Mouse (Mus musculus) liver, embryonic 13.5 days (tissue): ENCODE measurements around the gene Kng1. TPM values are rescaled to one million over a fixed set of nuclear protein-coding genes. Genes with fewer than 3 reads are reported as not detected.
"Not testable (repeated sequence)": the region's sequence is repeated elsewhere in the genome, so short reads cannot be mapped to it uniquely, and the experiment has no call there.

Experiments
- ATAC-seq: fragments of 200-750 bp; cut with Nextera tagmentation; 2 replicates; pipeline ENCODE4 v1.8.0; 2017; ENCODE audit warnings: low read depth, mild to moderate bottlenecking, moderate number of reproducible peaks, moderate library complexity
- DNase-seq: peaks from one replicate; pipeline ENCODE4 v3.0.0; 2022
- H3K27ac ChIP-seq: fragments of 300-500 bp; sonication (generic); 2 replicates; pipeline ENCODE4 v1.5.1; 2015; ENCODE audit warnings: moderate library complexity, mild to moderate bottlenecking, inconsistent platforms
- H3K27me3 ChIP-seq: fragments of 300-500 bp; sonication (generic); 2 replicates; pipeline ENCODE4 v1.6.1; 2015; ENCODE audit warnings: mild to moderate bottlenecking, inconsistent platforms
- H3K36me3 ChIP-seq: fragments of 300-500 bp; sonication (generic); 2 replicates; pipeline ENCODE4 v1.6.1; 2015; ENCODE audit warnings: mild to moderate bottlenecking, inconsistent platforms
- H3K4me1 ChIP-seq: fragments of 300-500 bp; sonication (generic); replicated peaks from 2 replicates; pipeline ENCODE4 v1.6.1; 2015; ENCODE audit warnings: inconsistent platforms
- H3K4me2 ChIP-seq: fragments of 300-500 bp; sonication (generic); 2 replicates; pipeline ENCODE4 v1.6.1; 2015; ENCODE audit warnings: inconsistent platforms, mild to moderate bottlenecking, moderate library complexity
- H3K4me3 ChIP-seq: fragments of 300-500 bp; sonication (generic); replicated peaks from 2 replicates; pipeline ENCODE4 v1.5.1; 2015; ENCODE audit warnings: mild to moderate bottlenecking, inconsistent platforms
- H3K9ac ChIP-seq: fragments of 300-500 bp; sonication (generic); 2 replicates; pipeline ENCODE4 v1.6.1; 2015; ENCODE audit warnings: mild to moderate bottlenecking, inconsistent platforms
- H3K9me3 ChIP-seq: fragments of 300-500 bp; sonication (generic); replicated peaks from 2 replicates; pipeline ENCODE4 v1.6.1; 2016; ENCODE audit warnings: inconsistent platforms
- WGBS: fragments of 180-500 bp; shearing (Covaris S2); methylation state at CpG from one replicate; pipeline ENCODE4 v1.1.7; 2015; ENCODE audit not compliant: insufficient replicate concordance; 5-methylcytosine and 5-hydroxymethylcytosine counted together
- polyA plus RNA-seq: library from polyadenylated mRNA; unstranded; fragments of >200 nt; fragmentation: Nextera tagmentation; extraction: Ambion mirVana; gene quantifications from 2 replicates; pipeline ENCODE4 v1.2.1, GENCODE M21; 2015

Kng1 gene
- polyA plus RNA-seq, 1 experiment from 2014 or later, result 274 TPM

GRCm38 (mm10) chr16:23039281-23039680 lies 18.4 kb upstream of the Kng1 start:
- 77% methylated on average over 4 of the region's 4 CpGs for WGBS
- H3K9ac ChIP-seq, result no peak overlapping the region

GRCm38 (mm10) chr16:23040876-23041275 lies 16.8 kb upstream of the Kng1 start:
- WGBS, result 29% methylated on average over 4 of the region's 4 CpGs
- H3K4me1 ChIP-seq, result no peaks in the 10 kb centered on the region
- no peak overlapping the region for H3K9ac ChIP-seq
- H3K27me3 ChIP-seq, result no peaks in the 10 kb centered on the region
- DNase-seq (no peak), ATAC-seq (no peak)
- H3K27ac ChIP-seq, result no peak overlapping the region
- H3K36me3 ChIP-seq, result no peaks in the 10 kb centered on the region
- no peak overlapping the region for H3K4me2 ChIP-seq
- no peaks in the 10 kb centered on the region for H3K9me3 ChIP-seq
- H3K4me3 ChIP-seq, result no peak overlapping the region

More at GRCm38 (mm10) chr16:23039281-23039680, 18.4 kb upstream of the Kng1 start:
- Histone ChIP-seq H3K36me3 (no peaks in the 10 kb centered on the region), H3K27ac (no peak overlapping the region), H3K4me2 (no peak overlapping the region), H3K4me3 (no peak overlapping the region), H3K9me3 (no peaks in the 10 kb centered on the region), H3K27me3 (no peaks in the 10 kb centered on the region), H3K4me1 (no peaks in the 10 kb centered on the region)
- no peak for ATAC-seq
- no peak for DNase-seq

GRCm38 (mm10) chr16:23046319-23046718 lies 11.3 kb upstream of the Kng1 start:
- H3K9me3 ChIP-seq, result no peaks in the 10 kb centered on the region
- no peak overlapping the region for H3K4me3 ChIP-seq
- 52% methylated on average over 5 of the region's 5 CpGs for WGBS
- H3K27me3 ChIP-seq, result no peaks in the 10 kb centered on the region
- no peak overlapping the region for H3K9ac ChIP-seq
- no peak overlapping the region for H3K4me2 ChIP-seq
- H3K4me1 ChIP-seq, result no peaks in the 10 kb centered on the region
- DNase-seq (no peak), ATAC-seq (no peak)
- H3K36me3 ChIP-seq, result no peaks in the 10 kb centered on the region
- H3K27ac ChIP-seq, result no peak overlapping the region

GRCm38 (mm10) chr16:23059630-23060029 lies 2.0 kb downstream of the Kng1 start:
- Histone ChIP-seq H3K4me2 (peak overlapping the region; percentile 24; the same call in 1 of the 2 replicates), H3K4me3 (peak overlapping the region; percentile 26)
- H3K4me1 ChIP-seq, H3K36me3 ChIP-seq, ATAC-seq, H3K27me3 ChIP-seq, DNase-seq, H3K9me3 ChIP-seq, H3K27ac ChIP-seq, H3K9ac ChIP-seq: not testable (repeated sequence)
- 45% methylated on average over 4 of the region's 4 CpGs for WGBS

- not testable (repeated sequence) for H3K4me2 ChIP-seq, H3K4me1 ChIP-seq, ATAC-seq, H3K27ac ChIP-seq, H3K27me3 ChIP-seq, DNase-seq, H3K9ac ChIP-seq, H3K9me3 ChIP-seq, H3K36me3 ChIP-seq
- peak overlapping the region; percentile 14; the same call in 1 of the 2 replicates for H3K4me3 ChIP-seq
- WGBS, result 71% methylated on average over 5 of the region's 5 CpGs
These were observed 3.2 kb downstream of the Kng1 start for GRCm38 (mm10) chr16:23060781-23061325.

GRCm38 (mm10) chr16:23077516-23077915 lies 19.9 kb downstream of the Kng1 start:
- DNase-seq, H3K4me2 ChIP-seq, ATAC-seq, H3K4me3 ChIP-seq, H3K9ac ChIP-seq, H3K27ac ChIP-seq, H3K36me3 ChIP-seq, H3K9me3 ChIP-seq, H3K4me1 ChIP-seq, H3K27me3 ChIP-seq: not testable (repeated sequence)
- 65% methylated on average over 6 of the region's 6 CpGs for WGBS

GRCm38 (mm10) chr16:23087159-23087558 lies 29.5 kb downstream of the Kng1 start:
- not testable (repeated sequence) for H3K27me3 ChIP-seq, H3K9ac ChIP-seq, H3K4me2 ChIP-seq, H3K4me3 ChIP-seq, H3K27ac ChIP-seq, ATAC-seq, H3K4me1 ChIP-seq, H3K9me3 ChIP-seq, H3K36me3 ChIP-seq, DNase-seq
- 54% methylated on average over 8 of the region's 8 CpGs for WGBS

GRCm38 (mm10) chr16:23087712-23088111 lies 30.0 kb downstream of the Kng1 start:
- H3K9me3 ChIP-seq, DNase-seq, H3K4me1 ChIP-seq, H3K27me3 ChIP-seq, ATAC-seq, H3K4me2 ChIP-seq, H3K27ac ChIP-seq, H3K4me3 ChIP-seq, H3K9ac ChIP-seq, H3K36me3 ChIP-seq: not testable (repeated sequence)
- 20% methylated on average over 4 of the region's 4 CpGs for WGBS

GRCm38 (mm10) chr16:23088491-23088890 lies 30.8 kb downstream of the Kng1 start:
- H3K27ac ChIP-seq, H3K9ac ChIP-seq, ATAC-seq, H3K27me3 ChIP-seq, DNase-seq, H3K4me1 ChIP-seq, H3K36me3 ChIP-seq, H3K4me2 ChIP-seq, H3K9me3 ChIP-seq, H3K4me3 ChIP-seq: not testable (repeated sequence)
- WGBS, result 63% methylated on average over 1 of the region's 1 CpGs

GRCm38 (mm10) chr16:23091345-23091744 lies 33.7 kb downstream of the Kng1 start:
- H3K4me2 ChIP-seq, H3K9me3 ChIP-seq, H3K9ac ChIP-seq, H3K4me1 ChIP-seq, H3K36me3 ChIP-seq, H3K4me3 ChIP-seq, H3K27me3 ChIP-seq, DNase-seq, ATAC-seq, H3K27ac ChIP-seq: not testable (repeated sequence)

- Histone ChIP-seq H3K36me3 (no peaks in the 10 kb centered on the region), H3K27me3 (no peaks in the 10 kb centered on the region), H3K4me2 (no peak overlapping the region), H3K9ac (no peak overlapping the region), H3K27ac (no peak overlapping the region), H3K4me1 (no peaks in the 10 kb centered on the region), H3K9me3 (no peaks in the 10 kb centered on the region), H3K4me3 (no peak overlapping the region)
- 72% methylated on average over 13 of the region's 13 CpGs for WGBS
- DNase-seq (no peak), ATAC-seq (no peak)
These were observed 35.8 kb downstream of the Kng1 start for GRCm38 (mm10) chr16:23093321-23093953.

- H3K27me3 ChIP-seq, result no peaks in the 10 kb centered on the region
- H3K4me1 ChIP-seq, result no peaks in the 10 kb centered on the region
- 66% methylated on average over 6 of the region's 6 CpGs for WGBS
- ATAC-seq (no peak), DNase-seq (no peak)
- H3K27ac ChIP-seq, result no peak overlapping the region
- no peaks in the 10 kb centered on the region for H3K9me3 ChIP-seq
- H3K9ac ChIP-seq, result no peak overlapping the region
- no peak overlapping the region for H3K4me2 ChIP-seq
- H3K4me3 ChIP-seq, result no peak overlapping the region
- no peaks in the 10 kb centered on the region for H3K36me3 ChIP-seq
These were observed 36.5 kb downstream of the Kng1 start for GRCm38 (mm10) chr16:23094136-23094535.
